Mouse (Mus musculus) ES-E14 (cell line): ENCODE results near the gene Wdr20.

Source experiments
- CHD2 ChIP-seq: IDR thresholded peaks from 2 replicates; pipeline ENCODE4 v1.6.1; 2014; ENCODE audit warnings: mild to moderate bottlenecking, low read depth, low read length, inconsistent platforms
- HCFC1 ChIP-seq: IDR thresholded peaks from 2 replicates; pipeline ENCODE4 v1.6.1; 2012; ENCODE audit warnings: low read length, inconsistent platforms, borderline replicate concordance; ENCODE audit not compliant: insufficient read depth
- MAFK ChIP-seq: IDR thresholded peaks from 2 replicates; pipeline ENCODE4 v1.6.1; 2014; ENCODE audit warnings: mild to moderate bottlenecking, low read depth, low read length, inconsistent platforms; ENCODE audit not compliant: insufficient read depth
- ZC3H11A ChIP-seq: IDR thresholded peaks from 2 replicates; pipeline ENCODE4 v1.6.1; 2012; ENCODE audit warnings: low read depth, mild to moderate bottlenecking, inconsistent platforms, low read length, borderline replicate concordance
- ZNF384 ChIP-seq: IDR thresholded peaks from 2 replicates; pipeline ENCODE4 v1.6.1; 2012; ENCODE audit warnings: low read depth, low read length, inconsistent platforms

GRCm38 (mm10) chr12:110802674-110803297 lies 65.0 kb downstream of the Wdr20 start:
- TF ChIP-seq HCFC1 (no peak), CHD2 (no peak), ZC3H11A (no peak), ZNF384 (no peak), MAFK (no peak)
